Mouse (Mus musculus) olfactory bulb, adult 2 months (tissue): ENCODE data around the gene Igfbp4.
A peak's percentile ranks its signal among the peaks of the same experiment; 100 is the strongest.

ENCODE experiments used
- CTCF ChIP-seq: fragments of 200-500 bp; IDR thresholded peaks from 2 replicates; pipeline ENCODE4 v1.5.1; 2012; ENCODE audit warnings: low read depth, mild to moderate bottlenecking, low read length, moderate library complexity; ENCODE audit not compliant: insufficient read depth
- POLR2A ChIP-seq: fragments of 200-500 bp; IDR thresholded peaks from 2 replicates; pipeline ENCODE4 v1.6.1; 2012; ENCODE audit warnings: mild to moderate bottlenecking, low read depth, low read length, moderate library complexity; ENCODE audit not compliant: insufficient read depth

GRCm38 (mm10) chr11:99065979-99066378 is 24.9 kb downstream of the Igfbp4 start:
- TF ChIP-seq CTCF = peak; percentile 51; the same call in 1 of the 2 replicates
- TF ChIP-seq POLR2A = no peak
